Mouse (Mus musculus): ENCODE measurements around the gene Ptprn.
"Not testable (repeated sequence)": the region's sequence is repeated elsewhere in the genome, so short reads cannot be mapped to it uniquely, and the experiment has no call there.

Gene Ptprn

GRCm38 (mm10) chr1:75253029-75253428 is 11.3 kb downstream of the Ptprn start:
- DNase-seq (ENCODE audit: extremely low read depth, low read depth): no peak

GRCm38 (mm10) chr1:75252308-75252707 is 12.0 kb downstream of the Ptprn start:
- no peak for DNase-seq (ENCODE audit: extremely low read depth, low read depth)

- peak; percentile 62 for DNase-seq (ENCODE audit: extremely low read depth, low read depth)
Observed at GRCm38 (mm10) chr1:75251112-75251970, 13.0 kb downstream of the Ptprn start.

GRCm38 (mm10) chr1:75250498-75250897 is 13.8 kb downstream of the Ptprn start:
- no peak for DNase-seq (ENCODE audit: extremely low read depth, low read depth)

GRCm38 (mm10) chr1:75248041-75248772 is 16.1 kb downstream of the Ptprn start:
- DNase-seq (ENCODE audit: extremely low read depth, low read depth): no peak

GRCm38 (mm10) chr1:75247071-75247930 is 17.0 kb downstream of the Ptprn start:
- DNase-seq (ENCODE audit: extremely low read depth, low read depth): no peak

GRCm38 (mm10) chr1:75244836-75245235 is 19.5 kb downstream of the Ptprn start:
- DNase-seq (ENCODE audit: extremely low read depth, low read depth): no peak

GRCm38 (mm10) chr1:75244175-75244826 is 20.0 kb downstream of the Ptprn start:
- DNase-seq (ENCODE audit: extremely low read depth, low read depth): no peak

GRCm38 (mm10) chr1:75243411-75243810 is 20.9 kb downstream of the Ptprn start:
- no peak for DNase-seq (ENCODE audit: extremely low read depth, low read depth)

- no peak for DNase-seq (ENCODE audit: extremely low read depth, low read depth)
Observed at GRCm38 (mm10) chr1:75239591-75239990, 24.7 kb downstream of the Ptprn start.

GRCm38 (mm10) chr1:75236117-75237050 is 27.9 kb downstream of the Ptprn start, which contains the start of gene Dnajb2:
Gene Dnajb2 (plus strand): TSS chr1:75236406.
- DNase-seq (ENCODE audit: extremely low read depth, low read depth): peak; percentile 67

- DNase-seq (ENCODE audit: extremely low read depth, low read depth): peak; percentile 81
Observed at GRCm38 (mm10) chr1:75234606-75235005, 29.7 kb downstream of the Ptprn start.

- DNase-seq (ENCODE audit: extremely low read depth, low read depth): not testable (repeated sequence)
Observed at GRCm38 (mm10) chr1:75232489-75232888, 31.8 kb downstream of the Ptprn start.

- no peak for DNase-seq (ENCODE audit: extremely low read depth, low read depth)
Observed at GRCm38 (mm10) chr1:75231664-75232152, 32.6 kb downstream of the Ptprn start, which contains the start of gene A630095N17Rik. Gene A630095N17Rik (minus strand): TSS chr1:75232102.

- DNase-seq (ENCODE audit: extremely low read depth, low read depth): no peak
Observed at GRCm38 (mm10) chr1:75231224-75231623, 33.1 kb downstream of the Ptprn start.

- no peak for DNase-seq (ENCODE audit: extremely low read depth, low read depth)
Observed at GRCm38 (mm10) chr1:75230335-75230994, 33.8 kb downstream of the Ptprn start.

GRCm38 (mm10) chr1:75229158-75229557 is 35.1 kb downstream of the Ptprn start:
- peak; percentile 94 for DNase-seq (ENCODE audit: extremely low read depth, low read depth)

GRCm38 (mm10) chr1:75227653-75228052 is 36.6 kb downstream of the Ptprn start:
- DNase-seq (ENCODE audit: extremely low read depth, low read depth): no peak

GRCm38 (mm10) chr1:75226138-75226537 is 38.2 kb downstream of the Ptprn start:
- no peak for DNase-seq (ENCODE audit: extremely low read depth, low read depth)
